In the genomic region with DNA sequence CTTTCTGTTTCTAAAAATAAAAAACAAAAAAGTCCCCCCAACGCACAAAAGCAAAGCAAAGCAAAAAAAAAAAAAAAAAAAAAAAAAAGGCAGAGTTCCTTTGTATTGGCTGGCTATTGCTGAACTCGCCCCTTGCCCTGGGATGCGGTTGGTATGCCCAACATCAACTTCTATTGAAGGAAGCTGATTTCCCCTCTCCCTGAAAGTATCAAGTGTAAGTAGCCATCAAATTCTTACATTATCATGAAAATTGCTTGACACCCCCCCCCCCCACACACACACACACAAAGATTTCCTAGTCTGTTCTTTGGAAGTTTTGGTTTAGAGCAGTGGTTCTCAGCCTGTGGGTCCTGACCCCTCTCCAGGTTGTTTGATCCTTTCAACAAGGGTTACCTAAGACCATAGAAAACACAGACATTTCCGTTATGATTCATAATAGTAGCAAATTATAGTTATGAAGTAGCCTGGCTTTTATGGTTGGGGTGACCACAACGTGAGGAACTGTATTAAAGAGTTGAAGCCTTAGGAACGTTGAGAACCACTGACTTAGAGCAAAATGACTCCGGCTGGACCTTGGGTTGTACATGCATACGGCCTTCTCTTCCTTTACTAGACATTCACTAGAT, we compare ENCODE assay signal across 25 mouse cellular contexts. TPM values are rescaled to one million over a fixed set of nuclear protein-coding genes. Genes with fewer than 3 reads are reported as not detected.
A peak's percentile ranks its signal among the peaks of the same experiment; 100 is the strongest.
DNase-seq lines count a peak whose midpoint lies in the region; ATAC-seq and TF ChIP-seq lines count a peak whose summit lies in the region.
"Had no signal": no experiment of that assay in that cellular context is flagged by ENCODE, and none has a peak within 500 bp of the region (broad histone marks: within the 10 kb centered on the region; RNA-seq: fewer than 3 reads in every experiment).

No protein-coding gene starts in this region.

- H3K4me3 ChIP-seq in stomach, postnatal 0 days (ENCODE audit: low read depth, low read length) = no peak overlapping the region
- H3K4me3 ChIP-seq: embryonic facial prominence, embryonic 12.5 days; gastrocnemius, adult 2 months; heart, embryonic 13.5 days; hindbrain, embryonic 12.5 days; limb, embryonic 13.5 days; liver, embryonic 12.5 days; megakaryocyte, embryonic 14.5 days; midbrain, embryonic 13.5 days had no signal

- no peak overlapping the region for H3K4me2 ChIP-seq in stomach, postnatal 0 days (replicated peaks; ENCODE audit: low read depth)
- H3K4me2 ChIP-seq: embryonic facial prominence, embryonic 12.5 days; heart, embryonic 13.5 days; hindbrain, embryonic 12.5 days; limb, embryonic 13.5 days; liver, embryonic 12.5 days; midbrain, embryonic 13.5 days had no signal

- TF ChIP-seq EP300 in stomach, postnatal 0 days (optimal IDR thresholded peaks at IDR 0.05) = no peak

- no peaks in the 10 kb centered on the region for H3K27me3 ChIP-seq in stomach, postnatal 0 days (ENCODE audit: control insufficient read depth, insufficient read depth, low read length)
- H3K27me3 ChIP-seq: embryonic facial prominence, embryonic 12.5 days; heart, embryonic 13.5 days; hindbrain, embryonic 12.5 days; limb, embryonic 13.5 days; liver, embryonic 12.5 days; megakaryocyte, embryonic 14.5 days; midbrain, embryonic 13.5 days had no signal

- no peak for TF ChIP-seq CTCF in stomach, postnatal 0 days (IDR thresholded peaks at IDR 0.05; ENCODE audit: low read depth)

- no peaks in the 10 kb centered on the region for H3K36me3 ChIP-seq in stomach, postnatal 0 days (ENCODE audit: control insufficient read depth, insufficient read depth, low read length)
- H3K36me3 ChIP-seq: embryonic facial prominence, embryonic 12.5 days; heart, embryonic 13.5 days; hindbrain, embryonic 12.5 days; limb, embryonic 13.5 days; midbrain, embryonic 13.5 days had no signal

- H3K27ac ChIP-seq in stomach, postnatal 0 days (replicated peaks) = peak overlapping the region; percentile 4; the same call in 1 of the 2 replicates
- H3K27ac ChIP-seq: embryonic facial prominence, embryonic 12.5 days; gastrocnemius, adult 2 months; heart, embryonic 13.5 days; hindbrain, embryonic 12.5 days; kidney, postnatal 0 days; limb, embryonic 13.5 days; liver, embryonic 12.5 days; midbrain, embryonic 13.5 days had no signal

- peak; percentile 24 for ATAC-seq in CD4-positive, CD25-positive, alpha-beta regulatory T cell, adult 4 months
- peak; percentile 54 for ATAC-seq in granulocyte monocyte progenitor cell, adult 5-6 weeks (replicated peaks; ENCODE audit: poor library complexity, severe bottlenecking)
- ATAC-seq in stomach, postnatal 0 days (ENCODE audit: low FRiP score, low TSS enrichment) = no peak
- ATAC-seq: liver, embryonic 12.5 days; midbrain, embryonic 13.5 days had no signal

- 68% methylated on average over 8 of the region's 8 CpGs for WGBS in stomach, postnatal 0 days

- no peaks in the 10 kb centered on the region; the same call in none of the 2 replicates for H3K4me1 ChIP-seq in stomach, postnatal 0 days (replicated peaks; ENCODE audit: control insufficient read depth, insufficient read depth)

- no peak overlapping the region for H3K9ac ChIP-seq in stomach, postnatal 0 days (ENCODE audit: low read length)
- H3K9ac ChIP-seq: embryonic facial prominence, embryonic 12.5 days; heart, embryonic 13.5 days; hindbrain, embryonic 12.5 days; limb, embryonic 13.5 days; liver, embryonic 12.5 days; midbrain, embryonic 13.5 days had no signal

- H3K9me3 ChIP-seq in stomach, postnatal 0 days (ENCODE audit: control insufficient read depth, low read length) = no peaks in the 10 kb centered on the region
- H3K9me3 ChIP-seq: embryonic facial prominence, embryonic 12.5 days; heart, embryonic 13.5 days; hindbrain, embryonic 12.5 days; limb, embryonic 13.5 days; liver, embryonic 12.5 days; megakaryocyte, embryonic 14.5 days; midbrain, embryonic 13.5 days had no signal

- DNase-seq in ES-CJ7 (ENCODE audit: low read depth, low spot score) = peak; percentile 59
- DNase-seq in stomach, postnatal 0 days (ENCODE audit: low spot score) = no peak
- DNase-seq in lung, postnatal 14 days = no peak
- DNase-seq in yolk sac, embryonic 10.5 days (ENCODE audit: low spot score) = no peak
- DNase-seq in layer of hippocampus, adult 11-12 months (ENCODE audit: low spot score) = no peak
- DNase-seq: adrenal gland, postnatal 25 days; cerebellum, postnatal 10 days; gastrocnemius, adult 2 months; kidney, adult 18-20 months; layer of hippocampus, postnatal 36 days; lung, adult 18-20 months; lung, postnatal 10 days; right cerebral cortex, postnatal 14 days; spleen, adult 18-20 months; thymus, postnatal 14 days had no signal

RNA-seq across cellular contexts. Expression of gene Cdk17, which starts 23.8 kb away (rescaled TPM):
- polyA plus RNA-seq in CD4-positive, CD25-positive, alpha-beta regulatory T cell, adult 4 months (2017; shearing (Covaris generic)) = 10 to 100 TPM; 42.2 to 62.3 TPM
- 28.1 and 41.6 TPM in 2 replicates for total RNA-seq in granulocyte monocyte progenitor cell, adult 5-6 weeks (2014; fragmentation: Nextera tagmentation)
- 36.3 and 40.0 TPM in 2 replicates for total RNA-seq in granulocyte monocyte progenitor cell, adult 5-6 weeks (2017)
- 8.2 and 8.6 TPM in 2 replicates for polyA plus RNA-seq in stomach, postnatal 0 days (2015; fragmentation: Nextera tagmentation; extraction: Ambion mirVana)
